Mouse (Mus musculus): ENCODE data around the gene Atg7. TPM values are rescaled to one million over a fixed set of nuclear protein-coding genes. Genes with fewer than 3 reads are reported as not detected.
A peak's percentile ranks its signal among the peaks of the same experiment; 100 is the strongest.

The Atg7 gene
- polyA plus RNA-seq, 1 experiment from 2014 or later: 21.6 TPM

GRCm38 (mm10) chr6:114698578-114698977 is 55.7 kb downstream of the Atg7 start:
- Histone ChIP-seq H3K4me3 (ENCODE audit: low read depth, low read length) (no peak overlapping the region), H3K9me3 (ENCODE audit: low read depth, low read length) (no peaks in the 10 kb centered on the region), H3K27ac (ENCODE audit: low read depth) (no peak overlapping the region), H3K36me3 (ENCODE audit: insufficient read depth) (no peaks in the 10 kb centered on the region), H3K9ac (no peak overlapping the region), H3K27me3 (ENCODE audit: insufficient read depth, low read length) (no peaks in the 10 kb centered on the region), H3K4me2 (no peak overlapping the region), H3K4me1 (ENCODE audit: insufficient read depth) (no peaks in the 10 kb centered on the region)
- peak; percentile 40 for TF ChIP-seq CTCF (IDR thresholded peaks at IDR 0.05; ENCODE audit: low read depth)
- WGBS: 57% methylated on average over 5 of the region's 5 CpGs
- DNase-seq (peak; percentile 26), ATAC-seq (ENCODE audit: insufficient read depth) (no peak)

GRCm38 (mm10) chr6:114700704-114701103 is 57.8 kb downstream of the Atg7 start:
- Histone ChIP-seq H3K4me2 (no peak overlapping the region), H3K27ac (ENCODE audit: low read depth) (no peak overlapping the region), H3K4me3 (ENCODE audit: low read depth, low read length) (no peak overlapping the region), H3K27me3 (ENCODE audit: insufficient read depth, low read length) (no peaks in the 10 kb centered on the region), H3K9me3 (ENCODE audit: low read depth, low read length) (no peaks in the 10 kb centered on the region), H3K4me1 (ENCODE audit: insufficient read depth) (no peaks in the 10 kb centered on the region), H3K9ac (no peak overlapping the region), H3K36me3 (ENCODE audit: insufficient read depth) (no peaks in the 10 kb centered on the region)
- 66% methylated on average over 3 of the region's 3 CpGs for WGBS
- ATAC-seq (ENCODE audit: insufficient read depth): no peak
- peak; percentile 58 for TF ChIP-seq CTCF (IDR thresholded peaks at IDR 0.05; ENCODE audit: low read depth)
- DNase-seq: peak; percentile 36

DNA sequence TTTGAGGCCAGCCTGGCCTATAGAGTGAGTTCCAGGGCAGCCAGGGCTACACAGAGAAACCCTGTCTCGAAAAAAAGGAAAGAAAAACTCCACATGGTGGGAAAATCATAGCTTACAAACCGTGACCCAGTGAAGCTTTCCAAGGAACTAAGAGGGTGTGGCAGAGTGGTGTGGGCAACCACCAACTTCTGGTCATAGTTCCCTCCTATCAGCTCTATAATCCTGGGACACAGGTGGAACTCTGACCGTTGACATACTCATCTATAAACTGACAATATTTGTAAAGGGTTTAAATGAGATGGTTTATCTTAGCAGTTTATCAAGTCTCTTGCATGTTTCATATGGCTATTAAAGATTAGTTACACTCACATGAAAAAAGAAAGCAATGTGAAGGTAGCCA is 64.1 kb downstream of the Atg7 start:
- Histone ChIP-seq H3K4me3 (ENCODE audit: low read depth, low read length) (no peak overlapping the region), H3K27me3 (ENCODE audit: insufficient read depth, low read length) (no peaks in the 10 kb centered on the region), H3K9me3 (ENCODE audit: low read depth, low read length) (no peaks in the 10 kb centered on the region), H3K27ac (ENCODE audit: low read depth) (no peak overlapping the region), H3K9ac (no peak overlapping the region), H3K36me3 (ENCODE audit: insufficient read depth) (no peaks in the 10 kb centered on the region), H3K4me1 (ENCODE audit: insufficient read depth) (0 out of 2 replicates have a peak, but pooled peaks cover 2% of the 10 kb centered on the region), H3K4me2 (no peak overlapping the region)
- ATAC-seq (ENCODE audit: insufficient read depth) (no peak), DNase-seq (no peak)
- TF ChIP-seq CTCF (IDR thresholded peaks at IDR 0.05; ENCODE audit: low read depth): no peak
- WGBS: 69% methylated on average over 3 of the region's 3 CpGs

DNA sequence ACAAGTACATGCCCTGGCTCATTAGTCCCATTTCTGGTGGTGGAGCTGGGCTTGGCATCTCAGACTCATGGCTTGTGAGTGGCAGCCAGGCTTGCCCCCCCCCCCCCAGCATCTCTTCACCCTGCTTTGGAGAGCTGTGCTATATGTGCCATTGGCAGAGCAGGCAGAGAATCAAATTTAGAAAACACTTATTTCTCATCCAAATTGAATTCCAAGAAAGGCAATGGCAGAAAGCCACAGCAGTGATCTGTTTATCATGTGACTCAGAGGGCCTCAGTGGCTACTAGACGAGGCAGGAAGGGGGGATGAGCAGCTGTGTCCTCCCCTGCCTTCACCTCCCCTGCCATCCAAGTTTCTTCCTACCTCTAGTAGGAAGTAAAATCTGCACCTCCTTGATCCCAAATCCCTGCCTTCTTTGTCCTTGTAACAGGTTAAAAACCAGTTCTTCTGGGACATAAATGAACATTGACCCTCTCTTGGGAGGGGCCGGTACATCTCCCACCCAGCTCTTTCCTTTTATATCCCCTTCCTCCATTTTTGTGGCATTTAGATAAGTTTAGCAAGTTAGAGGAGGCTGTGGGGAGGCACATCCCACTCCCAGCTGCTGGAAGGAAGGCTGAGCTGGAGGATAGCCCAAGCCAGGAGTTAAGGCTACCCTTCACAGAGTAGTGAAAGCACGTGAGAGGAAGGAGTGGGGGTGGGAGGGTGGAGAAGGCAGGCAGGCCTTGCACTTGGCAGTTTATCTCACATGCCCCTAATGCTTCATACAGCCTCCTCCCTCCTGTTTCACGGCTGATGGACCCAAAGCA is 69.5 kb downstream of the Atg7 start:
- H3K36me3 ChIP-seq (ENCODE audit: insufficient read depth): no peaks in the 10 kb centered on the region
- no peak for ATAC-seq (ENCODE audit: insufficient read depth)
- H3K9me3 ChIP-seq (ENCODE audit: low read depth, low read length): no peaks in the 10 kb centered on the region
- TF ChIP-seq CTCF (IDR thresholded peaks at IDR 0.05; ENCODE audit: low read depth): no peak
- no peak overlapping the region for H3K27ac ChIP-seq (ENCODE audit: low read depth)
- H3K4me1 ChIP-seq (ENCODE audit: insufficient read depth): peaks cover 23% of the 10 kb centered on the region
- no peak overlapping the region for H3K4me3 ChIP-seq (ENCODE audit: low read depth, low read length)
- no peak overlapping the region for H3K9ac ChIP-seq
- WGBS: 48% methylated on average over 4 of the region's 4 CpGs
- no peak overlapping the region for H3K4me2 ChIP-seq
- peak; percentile 44 for DNase-seq
- no peaks in the 10 kb centered on the region for H3K27me3 ChIP-seq (ENCODE audit: insufficient read depth, low read length)

GRCm38 (mm10) chr6:114713538-114713937 is 70.6 kb downstream of the Atg7 start:
- H3K27me3 ChIP-seq (ENCODE audit: insufficient read depth, low read length): no peaks in the 10 kb centered on the region
- TF ChIP-seq CTCF (IDR thresholded peaks at IDR 0.05; ENCODE audit: low read depth): no peak
- no peak overlapping the region for H3K4me2 ChIP-seq
- no peak overlapping the region for H3K27ac ChIP-seq (ENCODE audit: low read depth)
- no peak for ATAC-seq (ENCODE audit: insufficient read depth)
- H3K36me3 ChIP-seq (ENCODE audit: insufficient read depth): no peaks in the 10 kb centered on the region
- no peak overlapping the region for H3K9ac ChIP-seq
- H3K4me3 ChIP-seq (ENCODE audit: low read depth, low read length): no peak overlapping the region
- WGBS: 82% methylated on average over 3 of the region's 3 CpGs
- H3K9me3 ChIP-seq (ENCODE audit: low read depth, low read length): no peaks in the 10 kb centered on the region
- peaks cover 23% of the 10 kb centered on the region for H3K4me1 ChIP-seq (ENCODE audit: insufficient read depth)
- DNase-seq: no peak

- ATAC-seq (ENCODE audit: insufficient read depth): no peak
- H3K4me2 ChIP-seq: no peak overlapping the region
- H3K27me3 ChIP-seq (ENCODE audit: insufficient read depth, low read length): no peaks in the 10 kb centered on the region
- H3K9ac ChIP-seq: no peak overlapping the region
- 33% methylated on average over 5 of the region's 5 CpGs for WGBS
- H3K4me3 ChIP-seq (ENCODE audit: low read depth, low read length): no peak overlapping the region
- H3K9me3 ChIP-seq (ENCODE audit: low read depth, low read length): no peaks in the 10 kb centered on the region
- peak overlapping the region; percentile 67 for H3K27ac ChIP-seq (ENCODE audit: low read depth)
- no peaks in the 10 kb centered on the region for H3K36me3 ChIP-seq (ENCODE audit: insufficient read depth)
- TF ChIP-seq CTCF (IDR thresholded peaks at IDR 0.05; ENCODE audit: low read depth): no peak
- H3K4me1 ChIP-seq (ENCODE audit: insufficient read depth): peaks cover 28% of the 10 kb centered on the region
- no peak for DNase-seq
Measured at GRCm38 (mm10) chr6:114714654-114715053, 71.8 kb downstream of the Atg7 start.

- TF ChIP-seq CTCF (IDR thresholded peaks at IDR 0.05; ENCODE audit: low read depth): no peak
- Histone ChIP-seq H3K4me1 (ENCODE audit: insufficient read depth) (peaks cover 33% of the 10 kb centered on the region), H3K4me3 (ENCODE audit: low read depth, low read length) (no peak overlapping the region), H3K4me2 (no peak overlapping the region), H3K36me3 (ENCODE audit: insufficient read depth) (no peaks in the 10 kb centered on the region), H3K27ac (ENCODE audit: low read depth) (peak overlapping the region; percentile 67), H3K27me3 (ENCODE audit: insufficient read depth, low read length) (no peaks in the 10 kb centered on the region), H3K9ac (0 out of 2 replicates have a peak overlapping the region, but pooled peaks have one; percentile 1), H3K9me3 (ENCODE audit: low read depth, low read length) (no peaks in the 10 kb centered on the region)
- ATAC-seq (ENCODE audit: insufficient read depth): peak; percentile 67
- peak; percentile 65 for DNase-seq
- WGBS: 40% methylated on average over 7 of the region's 7 CpGs
Measured at GRCm38 (mm10) chr6:114715289-114716030, 72.6 kb downstream of the Atg7 start.
